Mouse (Mus musculus) myocyte (in vitro differentiated cells): Measurements from ENCODE around the gene Col4a6. TPM values are rescaled to one million over a fixed set of nuclear protein-coding genes. Genes with fewer than 3 reads are reported as not detected.
A peak's percentile ranks its signal among the peaks of the same experiment; 100 is the strongest.

Source experiments
- H3K27me3 ChIP-seq: one replicate; pipeline ENCODE4 v1.6.1; 2011; ENCODE audit not compliant: control insufficient read depth, insufficient read depth, insufficient read length
- H3K36me3 ChIP-seq: one replicate; pipeline ENCODE4 v1.6.1; 2011; ENCODE audit not compliant: control insufficient read depth, insufficient read depth
- H3K4me2 ChIP-seq: one replicate; pipeline ENCODE4 v1.6.1; 2011; ENCODE audit warnings: low read depth, control low read depth
- H3K4me3 ChIP-seq: one replicate; pipeline ENCODE4 v1.5.1; 2011; ENCODE audit warnings: mild to moderate bottlenecking, control low read depth, moderate library complexity
- H3K79me2 ChIP-seq: one replicate; pipeline ENCODE4 v1.6.1; 2011; ENCODE audit not compliant: control insufficient read depth, insufficient read depth
- H3ac ChIP-seq: one replicate; pipeline ENCODE4 v1.6.1; 2011; ENCODE audit not compliant: control insufficient read depth, insufficient read length
- CEBPB ChIP-seq: IDR thresholded peaks from 2 replicates; pipeline ENCODE4 v1.6.1; 2011; ENCODE audit warnings: mild to moderate bottlenecking, moderate library complexity; ENCODE audit not compliant: poor library complexity, insufficient read depth, severe bottlenecking
- E2F4 ChIP-seq: IDR thresholded peaks from one replicate; pipeline ENCODE4 v1.6.1; 2011; ENCODE audit warnings: mild to moderate bottlenecking, control low read depth, moderate library complexity; ENCODE audit not compliant: insufficient read depth
- MAX ChIP-seq: IDR thresholded peaks from one replicate; pipeline ENCODE4 v1.6.1; 2011; ENCODE audit warnings: low read depth, mild to moderate bottlenecking, control low read depth
- MYOD1 ChIP-seq, 3 experiments: IDR thresholded peaks; one replicate each; pipeline ENCODE4 v1.6.1; 2011; ENCODE audit warnings: control low read depth in 2 of 3, low read depth in 2 of 3, mild to moderate bottlenecking in 2 of 3, moderate library complexity in 1 of 3; ENCODE audit not compliant: insufficient read length in 2 of 3, control insufficient read depth in 1 of 3
- MYOG ChIP-seq, 3 experiments: IDR thresholded peaks; one replicate each; pipeline ENCODE4 v1.6.1; 2011; ENCODE audit warnings: control low read depth in 2 of 3, low read depth in 2 of 3, mild to moderate bottlenecking in 2 of 3; ENCODE audit not compliant: insufficient read length in 2 of 3, control insufficient read depth in 1 of 3, insufficient read depth in 1 of 3
- POLR2A ChIP-seq: IDR thresholded peaks from one replicate; pipeline ENCODE4 v1.6.1; 2011; ENCODE audit warnings: low read depth, mild to moderate bottlenecking, control low read depth, moderate library complexity; ENCODE audit not compliant: insufficient read length
- POLR2AphosphoS2 ChIP-seq: IDR thresholded peaks from one replicate; pipeline ENCODE4 v1.6.1; 2011; ENCODE audit warnings: low read depth, control low read depth; ENCODE audit not compliant: insufficient read length
- REST ChIP-seq: IDR thresholded peaks from one replicate; pipeline ENCODE4 v1.6.1; 2011; ENCODE audit warnings: mild to moderate bottlenecking, control low read depth, moderate library complexity; ENCODE audit not compliant: insufficient read depth, insufficient read length
- SRF ChIP-seq: IDR thresholded peaks from one replicate; pipeline ENCODE4 v1.6.1; 2011; ENCODE audit warnings: low read depth; ENCODE audit not compliant: control insufficient read depth, insufficient read length
- TCF12 ChIP-seq: IDR thresholded peaks from one replicate; pipeline ENCODE4 v1.6.1; 2011; ENCODE audit warnings: mild to moderate bottlenecking, control low read depth; ENCODE audit not compliant: poor library complexity, insufficient read depth, severe bottlenecking
- TCF3 ChIP-seq: IDR thresholded peaks from one replicate; pipeline ENCODE4 v1.6.1; 2011; ENCODE audit warnings: low read depth, control low read depth; ENCODE audit not compliant: insufficient read length
- USF1 ChIP-seq: IDR thresholded peaks from one replicate; pipeline ENCODE4 v1.6.1; 2011; ENCODE audit warnings: low read depth, mild to moderate bottlenecking, control low read depth, moderate library complexity
- polyA plus RNA-seq: library from polyadenylated mRNA; unstranded; fragments of >200 nt; fragmentation: generic; extraction: Trizol; gene quantifications from one replicate; pipeline ENCODE4 v1.2.1, GENCODE M21; 2012; ENCODE audit warnings: missing spikeins

Gene Col4a6
- polyA plus RNA-seq, 1 experiment, result 0.01 TPM

DNA sequence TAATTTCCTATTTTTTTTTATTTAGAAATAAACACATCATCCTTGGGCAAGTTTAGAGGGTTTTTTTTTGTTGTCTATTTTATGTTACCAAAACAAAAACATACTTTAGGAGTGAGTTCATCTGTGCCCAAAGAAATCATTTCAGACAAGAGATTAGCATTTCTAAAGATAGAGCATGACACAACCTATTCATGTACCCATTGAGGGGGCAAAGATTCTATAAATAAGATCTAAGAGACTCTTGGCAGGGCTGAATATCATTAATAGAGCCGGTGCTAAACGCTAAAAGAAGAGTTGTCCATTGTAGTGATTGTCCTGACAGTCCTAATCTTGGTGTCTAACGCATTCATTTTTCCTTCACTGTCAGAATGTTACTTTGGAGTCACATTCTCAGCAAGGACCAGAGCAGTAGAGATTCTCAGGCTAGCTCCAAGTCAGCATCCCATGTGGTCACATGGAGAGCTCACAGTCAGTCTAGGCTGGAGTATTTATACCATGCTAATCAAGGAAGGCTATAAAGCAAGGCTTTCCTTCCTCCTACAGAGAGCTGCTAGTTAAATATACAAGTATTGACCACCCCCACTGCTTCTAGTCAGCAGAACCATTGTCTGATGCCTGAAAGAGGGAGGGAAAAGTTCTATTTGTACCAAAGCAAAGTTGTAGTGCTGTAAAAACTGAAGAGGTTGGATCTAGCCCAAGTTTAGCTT lies 88.3 kb downstream of the Col4a6 start:
- no peak overlapping the region for H3K4me2 ChIP-seq
- no peak for TF ChIP-seq USF1
- no peak for TF ChIP-seq E2F4
- TF ChIP-seq TCF12, result no peak
- TF ChIP-seq REST, result no peak
- no peak for TF ChIP-seq MYOG (IDR thresholded peaks at IDR 0.05; ENCODE audit: control insufficient read depth in 1 of 3, insufficient read depth in 1 of 3, insufficient read length in 2 of 3, low read depth in 2 of 3)
- no peaks in the 10 kb centered on the region for H3K36me3 ChIP-seq
- H3K79me2 ChIP-seq, result no peaks in the 10 kb centered on the region
- no peak overlapping the region for H3K4me3 ChIP-seq
- no peaks in the 10 kb centered on the region for H3K27me3 ChIP-seq
- H3ac ChIP-seq, result no peak overlapping the region

DNA sequence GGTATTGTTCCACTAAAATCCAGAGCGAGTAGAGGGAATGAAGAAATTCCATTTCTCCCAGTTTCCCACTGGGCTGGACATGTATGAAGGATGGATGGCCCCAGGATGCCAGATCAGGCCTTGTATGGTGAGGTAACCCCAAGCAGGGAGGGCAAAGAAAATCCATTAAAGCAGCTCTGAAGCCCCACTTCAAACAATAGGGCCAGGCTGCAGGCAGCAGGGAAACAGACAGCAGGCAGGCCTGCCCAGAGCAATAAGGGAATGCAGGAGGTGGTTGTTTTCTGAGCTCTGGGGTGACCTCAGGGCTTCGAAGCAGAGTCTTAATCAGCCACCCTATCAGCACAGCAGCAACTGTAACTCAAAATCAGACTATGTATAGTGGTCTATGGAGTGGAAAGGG lies 89.2 kb downstream of the Col4a6 start:
- H3K36me3 ChIP-seq, result no peaks in the 10 kb centered on the region
- H3K4me3 ChIP-seq, result no peak overlapping the region
- no peaks in the 10 kb centered on the region for H3K79me2 ChIP-seq
- TF ChIP-seq POLR2A, result no peak
- TF ChIP-seq USF1, result no peak
- no peak for TF ChIP-seq TCF12
- TF ChIP-seq MYOD1 (IDR thresholded peaks at IDR 0.05; ENCODE audit: control insufficient read depth in 1 of 3, insufficient read length in 2 of 3, low read depth in 2 of 3), result no peak
- no peak for TF ChIP-seq CEBPB
- H3K4me2 ChIP-seq, result no peak overlapping the region
- H3ac ChIP-seq, result no peak overlapping the region
- H3K27me3 ChIP-seq, result no peaks in the 10 kb centered on the region

DNA sequence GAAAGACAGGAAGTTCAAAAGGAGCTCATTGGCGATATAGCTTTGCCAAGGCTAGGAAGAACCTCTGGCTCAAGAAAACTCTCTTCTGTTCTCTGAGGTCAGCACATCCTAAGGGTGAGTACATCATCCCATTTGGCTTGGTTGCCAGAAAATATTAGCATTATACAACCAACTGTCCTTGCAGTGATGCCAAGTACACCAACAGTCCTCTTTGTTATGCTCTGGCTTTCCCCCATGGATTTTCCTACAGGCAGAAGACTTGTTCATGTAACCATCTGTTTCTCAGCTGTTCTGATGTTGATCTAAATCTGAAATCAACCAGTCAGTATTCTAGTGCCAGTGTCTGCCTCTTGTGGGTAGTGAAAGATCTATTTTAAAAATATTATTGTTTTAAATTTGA lies 103.6 kb downstream of the Col4a6 start:
- H3K4me3 ChIP-seq, result no peak overlapping the region
- TF ChIP-seq E2F4 (no peak), CEBPB (no peak), REST (no peak), MYOG (IDR thresholded peaks at IDR 0.05; ENCODE audit: control insufficient read depth in 1 of 3, insufficient read depth in 1 of 3, insufficient read length in 2 of 3, low read depth in 2 of 3) (no peak), POLR2AphosphoS2 (no peak), MYOD1 (IDR thresholded peaks at IDR 0.05; ENCODE audit: control insufficient read depth in 1 of 3, insufficient read length in 2 of 3, low read depth in 2 of 3) (no peak), TCF12 (no peak), TCF3 (no peak), SRF (no peak), MAX (no peak), POLR2A (no peak), USF1 (no peak)
- no peak overlapping the region for H3K4me2 ChIP-seq
- no peaks in the 10 kb centered on the region for H3K27me3 ChIP-seq
- no peak overlapping the region for H3ac ChIP-seq
- no peaks in the 10 kb centered on the region for H3K79me2 ChIP-seq
- no peaks in the 10 kb centered on the region for H3K36me3 ChIP-seq

DNA sequence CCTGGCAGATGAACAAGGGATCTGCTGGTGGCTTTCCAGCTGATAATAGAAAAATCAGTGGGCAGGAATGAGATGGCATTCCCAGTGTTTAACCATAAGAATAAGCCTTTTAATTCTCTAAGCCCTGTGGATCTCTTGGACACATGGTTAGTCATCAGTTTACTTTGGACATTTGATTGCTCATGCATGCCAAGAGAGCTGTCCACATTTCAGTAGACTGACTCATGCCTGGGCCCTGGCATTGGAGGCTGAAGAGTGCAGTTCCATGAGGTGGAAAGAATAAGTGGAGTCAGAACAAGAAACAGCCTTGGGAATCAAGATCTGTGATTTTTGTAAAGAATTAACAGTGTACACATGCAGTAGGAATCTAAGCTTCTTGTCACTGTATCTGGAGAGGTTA lies 110.5 kb downstream of the Col4a6 start:
- Histone ChIP-seq H3K4me3 (no peak overlapping the region), H3K79me2 (no peaks in the 10 kb centered on the region), H3ac (no peak overlapping the region), H3K36me3 (no peaks in the 10 kb centered on the region), H3K27me3 (no peaks in the 10 kb centered on the region), H3K4me2 (no peak overlapping the region)
- TF ChIP-seq MYOD1 (IDR thresholded peaks at IDR 0.05; ENCODE audit: control insufficient read depth in 1 of 3, insufficient read length in 2 of 3, low read depth in 2 of 3) (no peak), TCF3 (no peak), TCF12 (no peak), USF1 (no peak), E2F4 (no peak), REST (peak; percentile 42), CEBPB (no peak), MAX (no peak)

- no peak overlapping the region for H3K4me3 ChIP-seq
- H3ac ChIP-seq, result no peak overlapping the region
- TF ChIP-seq USF1 (no peak), MYOG (IDR thresholded peaks at IDR 0.05; ENCODE audit: control insufficient read depth in 1 of 3, insufficient read depth in 1 of 3, insufficient read length in 2 of 3, low read depth in 2 of 3) (no peak), CEBPB (no peak), POLR2A (no peak), MAX (no peak), POLR2AphosphoS2 (no peak)
- no peaks in the 10 kb centered on the region for H3K27me3 ChIP-seq
- H3K36me3 ChIP-seq, result no peaks in the 10 kb centered on the region
- no peaks in the 10 kb centered on the region for H3K79me2 ChIP-seq
- no peak overlapping the region for H3K4me2 ChIP-seq
Observed at GRCm38 (mm10) chrX:141341417-141341816, 132.5 kb downstream of the Col4a6 start.

- Histone ChIP-seq H3ac (no peak overlapping the region), H3K36me3 (no peaks in the 10 kb centered on the region), H3K4me2 (no peak overlapping the region), H3K27me3 (no peaks in the 10 kb centered on the region), H3K79me2 (no peaks in the 10 kb centered on the region), H3K4me3 (no peak overlapping the region)
- no peak for TF ChIP-seq POLR2AphosphoS2
- TF ChIP-seq USF1, result no peak
- no peak for TF ChIP-seq POLR2A
Observed at GRCm38 (mm10) chrX:141328044-141328443, 145.8 kb downstream of the Col4a6 start.
